Mouse (Mus musculus) c-Kit-positive CD71-positive TER-119-positive erythroid progenitor cells, embryonic 14.5 days (primary cell): ENCODE data around the gene Asb15.

Source experiments
- DNase-seq: peaks from one replicate; pipeline ENCODE4 v3.0.0-alpha.2; 2013; ENCODE audit warnings: low spot score

Asb15 gene

DNA sequence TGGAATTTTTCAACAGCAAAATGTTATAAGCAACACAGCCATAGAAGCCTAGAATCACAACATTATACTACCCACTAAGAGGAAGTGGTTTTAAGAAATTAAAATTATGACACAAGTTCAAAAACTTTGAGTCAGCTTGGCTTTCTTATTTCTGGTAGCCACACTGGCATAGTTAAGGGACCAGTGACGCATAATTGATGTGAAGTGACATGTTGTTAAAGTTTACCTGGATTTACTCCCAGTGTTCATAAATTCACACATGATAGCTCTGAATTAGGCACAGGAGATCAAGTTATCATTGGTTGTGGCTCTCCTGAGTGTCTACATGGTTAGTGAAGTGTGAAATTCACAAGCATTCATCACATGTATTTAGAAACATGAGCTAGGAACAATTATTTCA is 36.9 kb downstream of the Asb15 start:
- DNase-seq: no peak

DNA sequence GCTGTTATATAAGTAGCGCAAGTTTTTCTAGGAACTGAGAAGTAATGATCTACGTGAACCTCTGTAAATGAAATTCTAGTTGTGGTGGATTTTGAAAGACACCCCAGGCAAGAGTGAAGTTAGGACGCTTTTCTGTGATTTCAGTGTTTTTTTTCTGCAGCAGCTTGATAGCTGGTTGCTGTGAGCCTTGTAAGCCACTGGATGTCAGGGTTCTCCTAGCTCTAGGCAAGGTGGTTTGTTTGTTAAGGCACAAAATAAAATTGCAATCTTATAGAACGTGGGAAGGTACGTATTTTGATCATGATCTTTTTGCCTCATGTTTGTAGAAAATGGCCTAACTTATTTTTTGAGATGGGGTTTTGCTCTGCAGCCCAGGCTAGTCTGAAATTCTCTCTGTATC is 41.0 kb downstream of the Asb15 start:
- DNase-seq: no peak

DNA sequence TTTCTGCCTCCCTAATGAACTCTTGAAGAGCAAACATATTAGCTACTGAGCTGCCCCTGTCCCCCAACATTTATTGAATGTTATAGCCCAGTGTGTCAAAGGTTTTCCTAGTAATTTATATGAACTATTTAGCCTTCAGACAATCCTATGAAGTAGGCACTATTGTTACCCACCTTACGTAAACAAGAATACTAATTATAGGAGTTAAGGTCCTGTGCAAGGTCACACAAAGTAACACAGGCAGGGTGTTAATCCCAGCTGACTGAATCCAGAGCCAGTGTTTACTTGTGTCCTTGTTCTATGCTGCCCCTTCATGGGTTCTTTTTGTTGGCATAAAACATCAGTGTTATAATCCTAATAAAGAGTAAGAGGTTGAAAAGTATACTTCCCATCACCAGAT is 41.8 kb downstream of the Asb15 start:
- DNase-seq: no peak

DNA sequence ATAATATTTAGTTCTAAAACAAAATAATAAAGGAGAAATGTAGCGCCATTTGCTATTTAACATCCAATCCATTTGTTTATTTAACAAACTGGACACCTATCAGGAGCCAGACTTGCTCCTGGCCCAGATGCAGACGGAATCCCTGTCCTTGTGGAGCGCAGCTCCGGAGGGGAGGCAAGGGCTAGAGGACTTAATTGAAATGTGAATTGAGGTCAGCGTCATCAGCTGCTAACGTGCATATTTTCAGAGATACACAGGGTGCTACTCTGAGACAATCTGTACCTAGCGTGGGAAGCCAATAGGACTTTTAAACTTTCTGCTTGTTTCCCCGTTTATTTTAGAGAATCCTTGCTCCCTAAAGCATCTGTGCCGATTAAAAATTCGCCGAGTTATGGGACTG is 42.3 kb downstream of the Asb15 start:
- no peak for DNase-seq

DNA sequence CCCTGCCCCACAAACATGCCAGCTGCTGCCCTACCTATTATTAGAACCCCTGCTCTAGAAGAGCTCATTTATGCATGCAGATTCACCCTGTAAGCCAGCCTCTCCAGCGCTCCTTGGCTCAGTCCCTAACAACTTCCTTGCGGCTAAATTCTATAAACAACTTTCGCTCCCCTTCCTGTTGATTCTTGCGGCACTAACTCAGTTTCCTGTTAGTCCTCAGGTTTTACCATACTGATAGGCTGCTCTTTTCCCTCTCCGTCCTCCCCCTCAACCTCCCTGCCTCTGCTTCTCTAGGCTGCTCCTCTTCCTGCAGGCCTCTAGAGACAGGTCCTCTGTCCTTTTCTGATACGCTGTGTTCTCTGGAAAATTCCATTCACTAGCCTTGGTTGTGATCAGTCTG is 43.2 kb downstream of the Asb15 start:
- DNase-seq: no peak

DNA sequence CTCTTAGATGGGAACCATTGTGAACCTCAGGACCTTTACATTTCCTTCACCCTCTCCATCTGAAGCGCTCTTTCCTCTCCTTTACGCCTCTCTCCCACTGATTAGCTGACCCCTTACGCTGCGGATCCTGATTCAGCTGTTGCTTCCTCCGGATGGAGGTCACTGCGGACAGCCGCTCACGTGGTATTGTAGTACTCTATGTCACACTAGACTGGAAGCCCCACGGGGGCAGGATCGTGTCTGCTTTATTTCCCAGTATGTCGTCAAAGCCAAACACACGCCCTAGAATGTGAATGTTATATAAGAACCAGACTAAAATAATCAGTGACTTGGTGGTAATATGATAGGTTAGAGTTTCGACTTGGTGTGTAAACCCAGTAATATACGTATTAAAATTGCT is 44.5 kb downstream of the Asb15 start:
- DNase-seq: no peak

DNA sequence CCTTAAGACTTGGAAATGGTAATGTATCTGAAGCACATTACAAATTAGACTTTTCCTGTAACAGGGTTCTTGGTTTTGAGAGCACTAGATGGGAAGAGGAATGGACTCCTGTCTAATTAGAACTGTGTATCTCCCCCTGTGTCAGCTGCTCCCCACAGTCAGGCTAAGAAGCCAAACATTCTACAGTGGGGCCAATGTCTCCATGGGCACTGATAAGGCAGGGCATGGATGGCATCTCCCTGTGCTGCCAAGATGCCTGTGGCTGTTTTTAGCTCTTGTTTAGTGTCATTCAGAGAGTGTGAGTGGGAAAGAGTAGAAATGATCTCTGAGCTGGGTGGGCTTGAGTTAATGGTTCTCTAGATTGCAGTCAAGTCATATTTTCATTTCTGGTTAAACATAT is 45.4 kb downstream of the Asb15 start:
- DNase-seq: no peak

DNA sequence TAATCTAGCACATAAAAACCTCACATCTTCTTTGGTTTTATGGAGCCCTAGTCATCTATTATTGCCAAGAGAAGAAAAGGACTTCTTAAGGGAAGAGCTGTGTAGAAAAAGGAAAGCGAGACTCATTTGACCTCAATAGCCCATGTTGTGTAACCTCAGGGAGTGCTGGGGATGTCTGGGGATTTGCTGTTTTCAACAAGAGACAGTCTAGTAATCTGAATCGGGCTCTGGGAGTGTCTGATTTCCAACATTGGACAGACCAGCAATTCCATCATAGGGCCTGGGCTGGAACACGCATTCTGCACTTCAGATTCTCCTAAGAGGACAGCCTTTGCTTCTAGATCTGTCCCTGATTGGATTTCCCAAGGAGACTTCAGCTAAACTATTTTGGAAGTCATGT is 55.5 kb downstream of the Asb15 start:
- no peak for DNase-seq

DNA sequence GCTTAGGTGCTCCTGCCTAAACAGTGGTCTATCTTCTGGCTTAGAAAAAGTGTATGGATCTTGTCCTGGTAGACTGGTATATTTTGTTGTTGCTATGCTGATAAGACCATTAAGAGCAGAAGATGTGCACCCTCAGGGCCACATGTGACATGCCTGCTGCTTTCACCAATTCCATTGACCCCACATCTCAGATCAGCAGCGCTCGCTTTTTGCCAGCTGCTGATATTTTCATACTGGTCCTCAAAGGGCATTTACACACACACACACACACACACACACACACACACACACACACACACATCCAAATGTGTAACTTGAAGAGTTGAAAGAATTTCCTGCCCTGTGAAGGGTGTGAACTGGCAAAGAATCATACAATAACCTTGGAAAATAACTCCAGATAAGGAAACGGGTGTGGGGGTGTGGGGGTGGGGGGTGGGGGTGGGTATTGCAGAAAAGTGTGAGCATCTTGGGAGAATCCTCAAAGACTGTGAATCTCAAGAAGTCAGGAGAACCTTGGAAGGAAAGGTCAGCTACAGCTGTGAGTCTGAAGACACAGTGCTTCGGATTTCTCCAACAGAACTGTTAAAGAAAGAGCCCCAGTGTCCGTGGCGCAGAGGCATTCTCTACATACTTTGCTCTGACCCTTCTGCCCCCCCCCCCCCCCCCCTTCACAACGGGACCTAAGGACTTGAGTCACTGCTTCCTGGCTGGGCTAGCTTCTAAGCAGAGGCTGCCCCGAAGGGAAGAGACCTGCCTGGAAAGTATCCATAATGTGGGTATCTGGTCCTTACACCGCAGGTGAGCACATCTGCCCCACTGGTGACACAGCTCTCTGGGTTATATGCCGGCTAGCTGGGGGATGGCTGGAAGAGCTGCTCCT is 57.7 kb downstream of the Asb15 start:
- no peak for DNase-seq

DNA sequence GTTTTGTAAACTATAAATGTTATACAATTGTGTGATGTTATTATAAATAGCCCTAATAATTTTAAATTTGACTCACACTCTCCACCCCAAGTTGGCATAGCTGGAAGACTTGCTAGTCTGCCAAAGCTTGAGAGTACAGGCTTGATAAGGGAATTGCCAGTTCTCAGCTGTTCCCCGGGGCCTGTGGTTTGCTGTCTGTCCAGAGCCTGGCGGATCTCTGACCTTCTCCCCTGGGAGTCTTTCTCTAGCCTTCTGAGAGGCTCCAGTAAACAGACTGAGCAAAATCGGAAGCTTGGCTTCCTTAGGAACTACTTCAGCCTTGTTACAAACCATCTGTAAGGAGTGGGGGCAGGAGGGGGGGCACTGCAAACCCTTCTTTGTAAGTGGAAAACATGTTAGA is 58.9 kb downstream of the Asb15 start:
- DNase-seq: no peak

DNA sequence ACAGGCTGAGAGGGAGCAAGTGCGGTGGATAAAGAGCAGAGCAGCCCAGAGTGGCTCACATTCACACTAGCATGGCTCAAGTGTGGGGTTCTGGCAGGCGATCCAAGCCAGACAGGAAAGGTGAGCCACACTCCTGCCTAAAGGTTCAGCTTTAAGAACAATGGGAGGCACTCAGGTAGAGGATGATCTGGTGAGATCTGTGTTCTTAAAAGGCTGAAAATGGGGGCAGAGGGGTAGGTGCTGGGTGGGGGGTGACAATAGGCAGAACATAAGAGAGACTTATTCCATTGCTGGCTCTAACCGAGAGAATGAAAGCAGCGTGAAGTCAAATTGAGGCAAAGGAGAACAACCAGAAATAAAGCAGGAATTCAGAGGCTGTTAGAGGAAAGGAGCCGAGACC is 62.3 kb downstream of the Asb15 start:
- no peak for DNase-seq

DNA sequence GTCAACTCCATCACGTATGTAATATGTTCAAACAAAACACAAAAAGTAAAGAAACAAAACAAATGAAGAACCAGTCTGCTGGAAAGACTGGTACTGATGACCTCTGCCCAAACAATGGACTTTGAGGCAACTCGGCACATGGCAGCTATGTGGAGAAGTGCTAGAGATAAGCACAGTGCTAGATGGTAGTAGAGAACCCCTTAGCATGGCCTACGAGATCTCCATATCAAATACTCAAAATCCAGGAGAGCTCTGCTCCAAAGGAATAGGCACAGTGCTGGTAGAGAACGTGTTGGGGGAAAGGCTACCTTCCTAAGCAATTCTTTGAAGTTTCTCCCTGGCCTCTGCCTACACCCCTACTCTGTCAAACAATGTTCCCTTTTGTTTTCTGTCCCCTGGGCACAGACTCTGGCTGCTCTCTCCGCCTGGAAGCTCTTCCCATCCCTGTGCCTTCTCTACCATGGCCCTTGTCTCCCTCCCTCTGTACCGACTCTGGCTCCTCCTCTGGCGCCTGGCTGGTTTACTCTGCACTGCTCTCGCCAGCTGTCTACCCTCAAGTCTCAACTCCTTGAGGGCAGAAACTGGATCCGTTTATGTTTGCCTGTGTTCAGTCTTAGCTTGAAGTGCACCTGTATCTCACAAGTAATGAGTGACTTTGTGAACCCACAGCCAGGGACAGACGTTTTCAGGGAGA is 63.7 kb downstream of the Asb15 start:
- no peak for DNase-seq

DNA sequence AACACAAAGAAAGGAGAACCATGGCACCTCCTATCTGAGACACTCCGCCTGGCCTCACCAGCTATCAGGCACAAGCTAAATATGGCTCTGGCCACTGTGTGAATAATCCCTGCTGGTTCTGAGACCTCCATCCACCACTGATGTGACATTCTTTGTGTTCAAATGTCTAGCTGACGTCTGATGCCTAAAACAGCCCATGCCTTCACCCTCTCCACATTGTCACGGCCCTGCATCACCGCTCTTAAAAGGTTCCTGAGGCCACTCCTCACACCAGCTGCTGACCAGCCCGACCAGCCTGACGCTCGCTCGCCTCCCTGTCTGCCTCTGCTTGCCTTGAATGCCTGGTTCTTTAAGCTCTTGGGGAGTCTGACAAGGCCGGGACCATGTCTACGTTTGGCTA is 69.6 kb downstream of the Asb15 start, which contains the start of gene Lmod2:
TSS of gene Lmod2 (plus strand) at position 263 of the 400 bp plus-strand sequence.
- DNase-seq: no peak

DNA sequence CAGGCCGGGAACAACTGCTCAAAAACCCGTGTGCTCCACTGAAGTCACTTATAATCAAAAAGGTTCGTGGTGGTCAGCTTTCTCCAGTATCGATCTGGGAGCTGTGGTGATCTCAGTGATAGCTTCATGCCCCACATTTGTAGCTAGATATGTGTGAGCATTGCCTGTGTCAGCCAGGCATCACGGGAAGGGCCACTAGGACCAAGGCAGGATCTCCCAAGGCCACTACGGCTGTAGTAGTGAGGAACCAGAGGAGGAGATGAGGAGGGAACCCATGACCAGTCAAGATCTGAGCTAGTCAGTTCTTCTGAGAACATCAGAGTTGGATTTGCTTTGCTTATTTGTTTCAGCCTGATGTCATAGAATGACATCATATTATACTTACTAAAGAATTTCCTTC is 71.2 kb downstream of the Asb15 start:
- DNase-seq: no peak

DNA sequence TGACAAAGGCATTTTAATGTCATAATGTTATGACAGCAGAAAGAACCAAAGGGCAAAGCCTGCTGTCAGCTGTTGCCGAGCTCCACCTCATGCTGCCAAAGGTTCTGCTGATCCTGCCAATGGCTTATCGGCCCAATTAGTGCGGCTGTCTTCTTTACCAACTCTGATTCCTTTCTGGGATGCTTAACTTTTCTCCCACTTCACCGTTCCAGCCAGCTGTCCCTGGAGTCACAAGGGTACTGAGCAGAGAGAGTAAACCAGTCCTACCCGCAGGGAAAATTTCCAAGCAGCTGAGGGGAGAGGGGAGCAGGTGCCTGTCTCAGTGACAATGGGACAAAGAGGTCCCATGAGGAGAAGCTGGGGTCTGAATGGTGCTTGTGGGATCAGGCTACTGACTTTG is 71.7 kb downstream of the Asb15 start:
- no peak for DNase-seq

DNA sequence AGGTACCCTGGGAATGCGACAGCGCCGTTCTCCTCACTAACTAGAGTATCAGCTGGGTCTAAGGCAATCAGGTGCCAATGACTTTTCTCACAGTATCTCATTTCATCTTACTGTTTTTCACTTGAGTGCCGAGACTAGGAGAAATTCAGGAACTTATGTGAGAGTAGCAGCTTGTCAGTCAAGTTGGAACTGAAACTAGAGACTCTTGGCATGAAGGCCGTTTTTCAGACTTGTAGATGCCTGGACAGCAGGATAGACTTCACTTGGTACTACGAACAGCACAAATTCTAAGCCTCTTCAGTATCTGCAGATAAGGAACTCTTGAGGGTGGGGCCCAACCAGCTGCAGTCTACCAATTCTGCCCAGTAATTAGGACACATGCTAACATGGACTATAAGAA is 72.2 kb downstream of the Asb15 start:
- DNase-seq: no peak

DNA sequence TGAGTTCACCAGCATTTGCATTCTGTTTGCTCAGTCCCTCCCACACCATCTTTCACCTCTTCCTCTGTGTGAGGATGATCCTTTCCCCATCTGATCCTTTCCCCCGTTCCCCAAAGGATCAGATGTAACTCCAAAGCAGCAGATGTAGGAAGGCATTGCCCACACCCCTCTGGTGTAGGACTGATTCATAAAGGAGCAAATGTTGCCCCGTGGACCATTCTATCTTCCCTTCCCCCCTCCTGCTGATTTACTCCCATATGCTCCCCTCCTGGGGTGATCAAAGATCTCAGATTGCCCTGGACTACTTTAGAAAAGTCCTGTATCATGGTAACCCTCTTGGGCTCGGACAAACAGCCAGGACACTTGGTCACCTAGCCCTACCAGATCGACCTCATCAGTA is 72.8 kb downstream of the Asb15 start:
- DNase-seq: no peak

DNA sequence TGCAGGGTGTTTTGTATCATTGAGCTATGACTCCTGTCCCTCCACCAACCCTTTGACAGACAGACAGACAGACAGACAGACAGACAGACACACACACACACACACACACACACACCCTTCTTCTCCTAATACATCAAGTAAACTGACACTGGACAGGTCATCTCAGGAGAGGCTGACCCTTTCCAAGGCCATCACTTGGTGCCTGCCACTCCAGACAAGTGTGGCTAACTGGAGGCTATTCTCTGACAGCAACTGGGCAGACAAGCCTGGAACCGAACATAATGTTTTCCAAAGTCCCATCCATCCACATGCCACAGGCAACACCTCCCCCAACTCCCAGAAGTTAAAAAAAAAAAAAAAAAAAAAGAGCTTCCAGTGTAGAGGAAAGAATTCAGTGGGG is 73.7 kb downstream of the Asb15 start:
- DNase-seq: no peak

DNA sequence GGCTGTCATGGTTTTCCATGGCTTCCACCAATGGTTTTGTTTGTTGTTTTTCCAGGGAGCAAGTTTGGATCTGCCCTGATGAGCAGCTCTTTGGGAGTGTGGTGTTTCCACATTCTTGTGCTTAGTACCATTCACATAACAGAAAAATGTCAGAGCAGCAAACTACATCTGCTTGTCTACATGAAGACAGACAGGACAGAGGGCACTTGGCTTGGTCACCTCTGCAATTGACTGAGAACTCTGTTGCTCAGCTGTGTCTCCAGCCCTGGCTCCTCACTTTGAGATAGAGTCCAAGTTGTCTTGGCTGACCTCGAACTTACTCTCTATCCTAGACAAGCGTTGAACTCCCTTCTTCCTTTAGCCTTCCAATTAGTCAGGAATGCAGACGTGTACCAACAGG is 74.4 kb downstream of the Asb15 start:
- no peak for DNase-seq

DNA sequence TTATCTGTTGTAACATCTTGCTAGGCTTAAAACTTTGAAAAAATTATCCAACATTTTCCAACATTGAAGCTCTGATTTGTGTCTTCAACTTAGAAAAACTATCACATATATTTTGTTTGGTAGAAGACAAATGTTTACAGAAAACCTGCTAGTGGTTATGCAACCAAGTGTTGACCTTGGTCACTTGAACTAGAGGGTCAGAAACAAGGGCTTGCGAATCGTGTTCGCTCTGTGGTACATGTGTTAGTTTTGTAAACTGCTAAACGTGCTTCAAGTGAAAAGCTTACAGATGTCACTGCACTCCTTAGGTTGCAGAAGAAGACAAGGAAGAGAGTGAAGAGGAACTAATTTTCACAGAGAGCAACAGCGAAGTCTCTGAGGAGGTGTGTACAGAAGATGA is 75.0 kb downstream of the Asb15 start:
- no peak for DNase-seq

DNA sequence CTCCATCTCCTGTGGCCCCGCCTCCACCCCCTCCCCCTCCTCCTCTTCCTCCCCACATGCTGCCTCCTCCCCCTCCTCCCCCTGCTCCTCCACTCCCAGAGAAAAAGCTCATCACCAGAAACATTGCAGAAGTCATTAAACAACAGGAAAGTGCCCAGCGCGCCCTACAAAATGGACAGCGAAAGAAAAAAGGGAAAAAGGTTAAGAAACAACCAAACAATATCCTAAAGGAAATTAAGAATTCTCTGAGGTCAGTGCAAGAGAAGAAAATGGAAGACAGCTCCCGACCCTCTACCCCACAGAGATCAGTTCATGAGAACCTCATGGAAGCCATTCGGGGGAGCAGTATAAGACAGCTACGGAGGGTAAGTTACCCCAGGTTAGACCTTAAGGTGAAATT is 76.3 kb downstream of the Asb15 start:
- DNase-seq: no peak

DNA sequence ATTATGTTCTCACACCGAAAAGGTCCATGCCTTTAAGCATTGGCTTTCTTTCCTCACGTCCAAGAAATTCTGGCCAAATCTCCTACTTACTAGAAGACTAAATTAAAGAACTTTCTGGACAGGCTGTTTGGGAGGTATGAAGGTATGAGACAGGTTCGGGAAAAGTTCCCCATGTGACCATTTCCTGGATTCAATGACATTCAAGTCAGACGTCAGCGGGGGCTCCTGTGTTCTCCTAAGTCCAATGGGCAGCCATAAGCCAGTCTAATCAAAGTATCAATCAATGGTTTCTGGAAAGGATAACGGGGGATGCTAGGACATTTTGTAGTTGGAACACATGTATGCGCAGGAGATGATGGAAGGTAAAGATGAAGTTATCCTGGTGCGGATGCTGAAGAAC is 77.7 kb downstream of the Asb15 start:
- DNase-seq: no peak

DNA sequence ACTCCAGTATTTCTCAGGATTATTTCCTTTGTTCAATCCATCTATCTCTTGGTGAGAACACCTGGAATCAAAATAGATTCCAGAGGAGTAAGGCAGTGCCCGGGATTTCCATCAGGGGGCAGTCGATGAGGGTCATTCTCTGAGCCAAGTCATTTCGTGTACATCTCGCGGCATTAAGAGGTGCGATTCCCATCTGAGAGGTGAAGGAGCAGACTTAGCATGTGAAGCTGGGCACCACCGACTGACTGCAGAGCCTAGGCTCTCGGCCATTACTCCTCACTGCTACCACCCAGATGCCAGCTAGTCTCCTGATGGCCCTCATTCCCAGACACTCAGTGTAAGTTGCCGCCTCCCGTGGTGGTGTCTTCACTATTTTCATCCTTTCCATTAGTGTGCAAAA is 78.6 kb downstream of the Asb15 start:
- DNase-seq: no peak

DNA sequence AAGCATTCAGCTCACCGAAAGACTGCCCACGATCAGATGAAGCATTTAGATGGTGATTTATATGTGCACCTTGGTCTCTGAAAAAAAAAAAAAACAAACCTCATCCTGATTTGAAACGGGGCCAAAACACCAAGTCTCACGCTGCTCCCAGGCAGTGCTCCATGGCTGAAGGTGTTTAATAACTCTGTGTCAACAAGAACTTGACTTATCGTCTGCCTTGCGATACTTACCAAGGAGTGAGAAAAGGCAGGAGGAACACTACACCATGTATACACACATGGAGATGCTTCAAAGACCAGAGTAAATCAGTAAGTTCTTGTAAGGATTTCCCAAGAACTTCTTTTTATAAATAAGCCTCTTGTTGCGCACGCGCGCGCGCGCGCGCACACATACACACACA is 79.6 kb downstream of the Asb15 start:
- DNase-seq: no peak
